Mouse (Mus musculus) adipocyte (in vitro differentiated cells): Measurements from ENCODE around the gene Glp2r.

Source experiments
- DNase-seq: peaks from one replicate; pipeline ENCODE4 v3.0.0-alpha.2; 2016; ENCODE audit warnings: low spot score

The Glp2r gene

GRCm38 (mm10) chr11:67661465-67661864, 109.5 kb downstream of the Glp2r start:
- DNase-seq: no peak

- peak; percentile 49 for DNase-seq
These were observed 113.1 kb downstream of the Glp2r start for GRCm38 (mm10) chr11:67657685-67658382.

GRCm38 (mm10) chr11:67656811-67657210, 114.1 kb downstream of the Glp2r start:
- no peak for DNase-seq

- DNase-seq: no peak
These were observed 114.6 kb downstream of the Glp2r start for GRCm38 (mm10) chr11:67656366-67656765.

- no peak for DNase-seq
These were observed 115.6 kb downstream of the Glp2r start for GRCm38 (mm10) chr11:67655236-67655959.

GRCm38 (mm10) chr11:67654514-67654913, 116.4 kb downstream of the Glp2r start:
- no peak for DNase-seq

GRCm38 (mm10) chr11:67653521-67654090, 117.3 kb downstream of the Glp2r start:
- no peak for DNase-seq

- no peak for DNase-seq
These were observed 118.1 kb downstream of the Glp2r start for GRCm38 (mm10) chr11:67652893-67653255.

- DNase-seq: peak; percentile 30
These were observed 118.6 kb downstream of the Glp2r start for GRCm38 (mm10) chr11:67652194-67652892.

GRCm38 (mm10) chr11:67651731-67652130, 119.2 kb downstream of the Glp2r start:
- DNase-seq: no peak

- no peak for DNase-seq
These were observed 120.8 kb downstream of the Glp2r start for GRCm38 (mm10) chr11:67649971-67650707.

- peak; percentile 15 for DNase-seq
These were observed 122.1 kb downstream of the Glp2r start for GRCm38 (mm10) chr11:67648651-67649407.

GRCm38 (mm10) chr11:67647745-67648144, 123.2 kb downstream of the Glp2r start:
- DNase-seq: peak; percentile 80

GRCm38 (mm10) chr11:67644632-67645149, 126.3 kb downstream of the Glp2r start:
- no peak for DNase-seq

GRCm38 (mm10) chr11:67643465-67643864, 127.5 kb downstream of the Glp2r start:
- DNase-seq: no peak

- DNase-seq: no peak
These were observed 128.1 kb downstream of the Glp2r start for GRCm38 (mm10) chr11:67642835-67643234.

GRCm38 (mm10) chr11:67642421-67642820, 128.5 kb downstream of the Glp2r start:
- no peak for DNase-seq

- DNase-seq: no peak
These were observed 130.7 kb downstream of the Glp2r start for GRCm38 (mm10) chr11:67640299-67640698.

GRCm38 (mm10) chr11:67638401-67638800, 132.6 kb downstream of the Glp2r start:
- no peak for DNase-seq

- no peak for DNase-seq
These were observed 133.9 kb downstream of the Glp2r start for GRCm38 (mm10) chr11:67636905-67637586.
